Mouse (Mus musculus): ENCODE results near the gene Itga7. TPM values are rescaled to one million over a fixed set of nuclear protein-coding genes. Genes with fewer than 3 reads are reported as not detected.

The Itga7 gene
- total RNA-seq, 2 experiments from 2014 or later: not detected

- ATAC-seq (replicated peaks; ENCODE audit: poor library complexity, severe bottlenecking): no peak
These were observed 2.2 kb upstream of the Itga7 start for GRCm38 (mm10) chr10:128931441-128931840.

GRCm38 (mm10) chr10:128933976-128934721, 531 bp downstream of the Itga7 start:
- ATAC-seq (replicated peaks; ENCODE audit: poor library complexity, severe bottlenecking): peak; percentile 39

DNA sequence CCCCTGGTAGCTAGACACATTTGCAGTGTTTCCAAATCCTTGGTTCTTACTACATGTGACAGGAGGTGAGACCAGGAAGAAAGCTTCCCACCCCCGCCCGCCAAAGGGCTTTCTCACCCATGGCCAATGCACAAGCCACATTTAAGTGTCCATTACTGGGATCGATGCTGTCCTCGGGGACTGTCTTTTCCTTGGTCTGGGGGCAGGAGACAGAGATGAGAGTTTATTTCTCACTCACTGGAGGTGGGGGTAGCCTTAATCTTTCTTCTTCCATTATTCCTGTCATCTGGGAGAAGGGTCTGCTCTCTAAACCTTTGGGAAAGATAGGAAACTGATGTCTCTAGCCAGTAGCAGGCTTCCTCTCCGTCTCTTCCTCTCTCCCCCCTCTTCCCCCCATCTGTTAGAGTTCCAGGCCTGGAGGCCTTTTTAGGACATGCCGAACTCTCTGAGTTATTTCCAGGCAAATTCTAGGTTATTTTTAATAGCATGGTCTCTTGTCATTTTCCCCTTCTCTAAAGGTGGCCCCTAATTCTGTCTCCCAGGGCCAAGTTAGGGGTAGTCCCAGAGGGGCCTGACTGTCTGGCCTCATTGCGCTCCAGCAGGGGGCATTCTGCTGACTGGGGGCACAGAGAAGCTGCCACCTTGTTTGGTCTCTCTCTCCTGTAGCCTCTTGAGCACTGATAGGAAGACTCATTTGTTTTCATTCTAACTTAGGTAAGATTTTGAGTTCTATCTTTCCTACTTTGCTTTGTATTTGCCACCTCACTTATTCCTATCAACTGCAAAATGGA, 1.6 kb downstream of the Itga7 start:
- no peak for ATAC-seq (replicated peaks; ENCODE audit: poor library complexity, severe bottlenecking)

GRCm38 (mm10) chr10:128935826-128936440, 2.3 kb downstream of the Itga7 start:
- no peak for ATAC-seq (replicated peaks; ENCODE audit: poor library complexity, severe bottlenecking)

DNA sequence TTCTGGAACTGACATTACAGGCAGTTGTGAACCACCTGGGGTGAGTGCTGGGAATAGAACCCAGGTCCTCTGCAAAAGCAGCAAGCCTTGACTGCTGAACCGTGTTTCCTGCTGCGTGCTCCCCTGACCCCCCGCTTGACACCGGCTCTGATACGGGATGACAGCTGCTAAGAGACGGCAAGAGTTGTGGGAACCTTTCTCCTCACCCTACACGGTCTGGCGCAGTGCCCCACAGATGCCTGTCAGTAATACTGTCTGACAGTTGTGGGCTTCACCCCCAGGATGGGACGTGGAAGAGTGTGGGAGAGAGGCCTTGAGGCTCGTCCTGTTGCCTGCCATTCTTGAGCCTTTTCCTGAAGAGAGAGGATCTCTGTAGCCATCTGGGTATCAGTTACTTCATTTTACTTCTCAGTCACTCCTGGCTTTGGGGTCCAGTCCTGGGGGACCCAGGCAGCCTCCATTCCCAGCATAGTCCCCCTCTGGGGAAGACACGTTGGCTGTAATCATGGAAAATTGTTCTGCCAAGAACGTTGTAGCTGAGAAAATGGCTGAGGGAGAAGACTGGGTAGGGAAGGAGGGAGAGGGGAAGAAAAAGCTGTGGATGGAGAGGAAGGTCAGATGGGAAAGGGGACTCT, 4.3 kb downstream of the Itga7 start:
- no peak for ATAC-seq (replicated peaks; ENCODE audit: poor library complexity, severe bottlenecking)

GRCm38 (mm10) chr10:128938457-128938856, 4.8 kb downstream of the Itga7 start:
- ATAC-seq (replicated peaks; ENCODE audit: poor library complexity, severe bottlenecking): no peak

DNA sequence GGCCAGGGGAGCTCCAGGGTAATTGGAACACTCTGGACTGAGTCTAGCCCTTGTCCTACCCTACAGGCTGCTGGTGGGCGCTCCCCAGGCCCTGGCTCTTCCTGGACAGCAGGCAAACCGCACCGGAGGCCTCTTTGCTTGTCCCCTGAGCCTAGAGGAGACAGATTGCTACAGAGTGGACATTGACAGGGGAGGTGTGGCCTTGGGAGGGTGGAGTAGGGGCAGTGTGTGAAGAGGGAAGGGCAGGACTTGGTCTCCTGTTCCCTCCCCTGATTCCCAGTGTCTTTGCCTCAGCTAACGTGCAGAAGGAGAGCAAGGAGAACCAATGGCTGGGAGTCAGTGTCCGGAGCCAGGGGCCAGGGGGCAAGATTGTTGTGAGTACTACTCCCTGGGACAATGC, 5.4 kb downstream of the Itga7 start:
- ATAC-seq (replicated peaks; ENCODE audit: poor library complexity, severe bottlenecking): no peak

DNA sequence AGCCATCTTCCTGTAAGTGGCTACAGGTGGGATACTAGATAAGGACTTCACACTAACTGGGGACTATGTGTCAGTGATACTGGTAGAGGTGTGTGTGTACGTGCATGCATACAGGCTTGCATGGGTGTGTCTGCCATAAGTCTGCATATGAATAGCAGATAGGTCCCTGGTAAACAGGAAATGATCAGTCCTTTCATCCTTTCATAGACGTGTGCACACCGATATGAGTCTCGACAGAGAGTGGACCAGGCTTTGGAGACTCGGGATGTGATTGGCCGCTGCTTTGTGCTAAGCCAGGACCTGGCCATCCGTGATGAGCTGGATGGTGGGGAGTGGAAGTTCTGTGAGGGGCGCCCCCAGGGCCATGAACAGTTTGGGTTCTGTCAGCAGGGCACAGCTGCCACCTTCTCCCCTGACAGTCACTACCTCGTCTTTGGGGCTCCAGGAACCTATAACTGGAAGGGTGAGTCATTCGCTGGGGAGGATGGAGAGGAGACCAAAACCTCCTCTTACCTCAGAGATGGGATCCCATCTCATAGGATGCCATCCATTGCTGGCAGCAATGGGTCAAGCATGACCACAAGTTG, 7.0 kb downstream of the Itga7 start:
- ATAC-seq (replicated peaks; ENCODE audit: poor library complexity, severe bottlenecking): no peak

DNA sequence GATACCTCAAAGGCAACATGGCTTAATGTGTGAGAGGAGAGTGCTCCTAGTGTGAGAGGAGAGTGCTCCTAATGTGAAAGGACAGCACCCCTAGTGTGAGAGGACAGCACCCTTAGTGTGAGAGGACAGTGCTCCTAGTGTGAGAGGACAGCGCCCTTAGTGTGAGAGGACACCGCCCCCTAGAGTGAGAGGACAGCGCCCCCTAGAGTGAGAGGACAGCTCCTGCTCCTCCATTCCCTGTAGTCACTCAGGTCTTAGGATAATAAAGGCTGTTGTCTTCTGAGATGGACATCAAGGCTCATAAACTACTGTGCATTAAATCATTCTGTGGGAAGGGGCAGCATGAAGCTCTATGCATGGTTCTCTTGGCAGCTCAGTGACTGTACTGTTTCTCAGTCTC, 12.1 kb downstream of the Itga7 start:
- ATAC-seq (replicated peaks; ENCODE audit: poor library complexity, severe bottlenecking): peak; percentile 82

- no peak for ATAC-seq (replicated peaks; ENCODE audit: poor library complexity, severe bottlenecking)
These were observed 13.9 kb downstream of the Itga7 start for GRCm38 (mm10) chr10:128947496-128947895.

DNA sequence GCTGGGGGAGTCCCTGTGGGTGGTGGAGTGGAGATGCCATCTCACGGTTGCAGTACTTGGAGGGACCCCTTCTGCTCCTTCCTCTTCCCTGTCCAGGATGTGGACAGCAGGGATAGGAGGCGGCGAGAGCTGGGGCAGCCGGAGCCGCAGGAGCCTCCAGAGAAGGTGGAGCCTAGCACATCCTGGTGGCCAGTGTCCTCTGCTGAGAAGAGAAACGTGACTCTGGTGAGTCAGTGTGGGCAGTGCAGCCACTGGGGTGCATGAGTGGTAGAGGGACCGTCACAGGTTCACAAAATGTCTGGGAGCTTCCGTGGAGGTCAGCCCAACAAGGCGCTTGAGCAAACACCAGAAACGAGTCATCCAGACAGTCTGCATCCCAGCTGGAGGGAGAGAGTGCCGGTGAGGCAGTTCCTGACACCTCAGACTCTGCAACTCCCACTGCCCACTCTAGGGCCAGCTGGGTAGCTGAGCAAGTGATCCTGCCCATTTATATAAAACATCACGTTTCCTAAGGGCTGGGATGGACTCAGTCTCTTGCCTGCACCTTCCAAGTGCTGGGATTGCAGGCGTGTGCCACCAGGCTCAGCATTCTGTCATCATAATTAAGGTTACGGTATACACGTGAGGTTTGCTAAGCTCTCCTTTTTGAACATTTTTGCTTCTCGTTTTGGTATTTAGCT, 16.7 kb downstream of the Itga7 start:
- 0 out of 2 replicates have a peak, but pooled peaks have one; percentile 3 for ATAC-seq (replicated peaks; ENCODE audit: poor library complexity, severe bottlenecking)

DNA sequence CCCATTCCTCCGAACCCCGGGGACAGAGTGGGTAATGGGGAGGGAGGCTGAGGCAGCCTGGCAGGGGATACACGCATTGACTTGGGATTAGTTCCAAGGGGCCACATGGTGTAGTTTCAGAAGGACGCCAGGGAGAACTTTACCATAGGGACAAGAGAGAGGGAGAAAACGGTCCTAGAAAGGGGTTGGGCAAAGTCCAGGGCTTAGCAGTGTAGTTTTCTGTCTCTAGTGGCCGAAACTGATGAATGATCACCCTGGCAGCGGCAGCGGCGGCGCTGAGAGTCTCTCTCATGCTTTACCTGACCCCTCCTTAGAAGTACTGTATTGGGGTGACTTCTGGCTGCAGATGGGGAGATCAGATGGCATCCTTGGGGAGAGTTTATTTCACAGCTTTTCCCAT, 24.7 kb downstream of the Itga7 start:
- ATAC-seq (replicated peaks; ENCODE audit: poor library complexity, severe bottlenecking): no peak

DNA sequence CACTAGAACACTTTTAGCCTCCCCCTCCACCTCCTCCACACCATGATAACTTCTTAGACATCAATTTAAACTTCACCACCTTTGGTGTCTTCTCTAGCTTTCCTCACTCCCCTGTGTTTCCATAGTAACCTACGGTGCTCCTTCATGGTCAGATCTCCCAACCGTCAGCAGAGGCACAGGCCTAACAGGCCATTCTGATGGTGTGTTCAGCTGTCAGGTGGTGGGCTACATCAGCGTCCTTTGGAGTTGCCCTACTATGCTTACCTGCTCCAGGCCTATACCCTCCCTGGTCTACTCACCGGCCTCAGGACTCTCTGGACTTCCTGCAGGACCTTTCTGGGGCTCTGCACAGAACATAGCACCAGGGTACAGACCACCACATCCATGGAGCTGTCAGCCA, 26.5 kb downstream of the Itga7 start:
- no peak for ATAC-seq (replicated peaks; ENCODE audit: poor library complexity, severe bottlenecking)

DNA sequence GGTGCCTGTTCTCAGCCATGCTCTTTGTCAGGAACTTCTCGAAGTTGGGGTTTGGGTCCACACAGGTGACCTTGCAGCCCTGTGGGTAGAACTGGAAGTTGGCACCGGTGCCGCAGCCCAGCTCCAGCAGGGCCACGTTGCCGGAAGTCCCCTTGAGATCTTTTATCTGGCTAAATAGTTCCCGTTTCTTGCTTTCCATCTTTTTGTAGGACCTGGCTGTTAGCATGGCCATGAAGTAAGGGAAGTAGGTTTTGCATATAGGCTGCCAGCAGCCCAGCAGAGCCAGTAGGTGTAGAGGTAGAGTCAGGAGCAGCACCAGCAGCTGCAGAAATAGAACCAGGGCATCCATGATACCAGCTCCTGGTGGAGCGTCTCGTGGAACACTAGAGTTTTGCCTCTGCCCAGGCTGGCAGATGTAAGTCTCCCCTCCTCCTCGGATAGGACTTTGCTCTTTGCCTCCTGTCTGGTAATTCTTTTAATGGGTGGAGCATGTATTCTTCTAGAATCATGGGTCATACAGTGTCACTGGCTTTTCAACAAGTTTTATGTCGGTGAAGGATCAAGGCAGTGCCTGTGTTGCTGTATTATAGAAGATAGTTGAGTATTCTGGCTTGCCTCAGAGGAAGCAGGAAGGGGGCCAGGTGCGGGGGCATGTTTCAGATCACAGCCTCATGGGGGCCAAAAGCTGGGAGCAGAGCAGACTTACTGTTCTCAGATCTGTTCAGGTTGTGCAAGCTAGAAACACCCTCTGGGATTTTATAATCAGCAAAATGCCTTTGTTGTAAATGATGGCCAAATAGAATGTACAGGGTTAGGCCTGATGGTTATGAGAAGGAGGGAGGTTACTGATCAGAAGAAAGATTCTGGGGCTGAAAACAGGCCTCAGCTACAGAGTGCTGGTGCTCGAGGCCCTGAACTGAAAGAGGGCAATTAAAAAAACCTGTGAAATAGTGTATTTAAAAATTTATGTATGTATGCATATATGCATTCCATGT, 27.3 kb downstream of the Itga7 start, which contains the start of gene Mettl7b:
Mettl7b (minus strand) TSS at position 399 of the 995 bp plus-strand sequence.
- peak; percentile 68 for ATAC-seq (replicated peaks; ENCODE audit: poor library complexity, severe bottlenecking)

DNA sequence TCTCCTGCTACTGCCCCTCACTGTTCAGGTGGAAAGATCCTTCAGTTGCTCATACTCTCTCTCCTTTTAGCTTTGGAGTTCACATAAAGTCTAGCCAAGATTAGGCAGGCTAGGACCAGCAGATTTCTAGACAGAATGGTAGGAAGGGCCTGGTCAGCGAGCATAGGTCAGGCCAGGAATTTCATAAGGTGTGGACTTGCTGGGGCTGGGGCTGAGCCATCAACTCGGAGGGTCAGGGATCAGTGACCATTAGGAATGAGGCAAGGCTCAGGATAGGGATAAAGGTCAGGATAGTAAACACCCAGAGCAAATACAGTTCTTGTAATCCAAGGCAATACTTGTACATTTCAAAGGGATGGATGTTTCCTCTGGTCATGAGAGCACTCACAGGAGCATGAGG, 31.3 kb downstream of the Itga7 start:
- no peak for ATAC-seq (replicated peaks; ENCODE audit: poor library complexity, severe bottlenecking)

DNA sequence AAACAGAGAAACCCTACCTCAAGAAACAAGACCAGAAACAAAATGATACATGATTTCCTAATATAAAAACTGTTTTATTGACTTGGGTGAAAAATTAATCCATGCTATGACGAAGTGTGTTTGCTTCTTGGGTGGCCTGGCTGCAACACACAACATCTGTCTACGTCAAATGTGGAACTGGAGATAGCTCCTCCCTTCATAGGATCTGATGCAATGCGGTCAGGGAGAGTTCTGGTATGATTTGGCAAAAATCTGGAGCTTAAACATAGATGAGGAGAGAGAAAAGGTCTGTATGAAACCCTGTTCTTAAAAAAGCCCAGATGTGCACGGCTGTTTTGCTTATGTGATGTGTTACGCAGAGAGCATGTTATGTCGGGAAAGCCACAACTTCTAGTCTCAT, 32.3 kb downstream of the Itga7 start:
- peak; percentile 98 for ATAC-seq (replicated peaks; ENCODE audit: poor library complexity, severe bottlenecking)

DNA sequence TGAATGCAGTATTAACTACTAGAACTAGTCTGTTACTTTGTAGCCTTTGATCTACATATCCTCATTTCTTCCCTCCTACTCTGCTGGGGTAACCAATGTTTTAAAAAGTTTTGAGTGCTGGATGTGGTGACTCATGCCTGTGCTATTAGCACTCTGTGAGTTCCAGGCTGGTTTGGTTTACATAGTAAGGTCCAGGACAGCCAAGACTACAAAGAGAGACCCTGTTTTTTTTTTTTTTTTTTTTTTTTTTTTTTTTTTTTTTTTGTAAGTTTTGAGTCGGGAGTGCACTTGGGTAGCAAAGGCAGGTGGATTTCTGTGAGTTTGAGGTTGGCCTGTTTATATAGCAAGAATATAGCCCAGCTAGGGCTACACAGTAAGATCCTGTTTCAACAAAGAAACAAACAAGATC, 34.7 kb downstream of the Itga7 start:
- ATAC-seq (replicated peaks; ENCODE audit: poor library complexity, severe bottlenecking): no peak

DNA sequence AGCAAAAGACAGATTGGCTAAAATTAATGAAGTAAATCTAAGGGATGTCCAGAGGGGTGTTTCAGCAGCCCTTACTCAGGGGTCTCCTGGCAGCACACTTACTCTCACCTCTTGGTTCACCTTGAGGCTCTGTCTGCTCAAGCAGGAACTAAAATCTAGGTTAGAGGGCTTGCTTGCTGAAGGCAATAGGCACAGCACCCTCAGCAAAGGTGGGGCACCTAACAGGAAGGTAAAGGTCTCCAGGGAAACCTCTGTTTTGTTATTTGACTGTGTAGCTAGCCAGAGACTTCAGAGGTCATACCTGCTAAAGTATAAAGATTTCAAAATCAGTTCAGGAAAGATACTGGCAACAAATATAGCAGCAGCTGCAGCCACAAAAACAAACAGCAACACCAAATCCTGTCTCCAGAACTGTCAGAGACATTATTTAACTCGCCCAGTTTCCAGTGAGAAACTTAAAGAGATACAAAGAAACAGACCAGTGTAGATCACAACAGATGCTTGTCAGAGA, 37.2 kb downstream of the Itga7 start:
- no peak for ATAC-seq (replicated peaks; ENCODE audit: poor library complexity, severe bottlenecking)
